Mouse (Mus musculus) retina, adult 2 months (tissue): ENCODE results near the gene Tm4sf20.

Source experiments
- DNase-seq: peaks from one replicate; pipeline ENCODE4 v3.0.0-alpha.2; 2012; ENCODE audit warnings: low read depth, low spot score

The Tm4sf20 gene

DNA sequence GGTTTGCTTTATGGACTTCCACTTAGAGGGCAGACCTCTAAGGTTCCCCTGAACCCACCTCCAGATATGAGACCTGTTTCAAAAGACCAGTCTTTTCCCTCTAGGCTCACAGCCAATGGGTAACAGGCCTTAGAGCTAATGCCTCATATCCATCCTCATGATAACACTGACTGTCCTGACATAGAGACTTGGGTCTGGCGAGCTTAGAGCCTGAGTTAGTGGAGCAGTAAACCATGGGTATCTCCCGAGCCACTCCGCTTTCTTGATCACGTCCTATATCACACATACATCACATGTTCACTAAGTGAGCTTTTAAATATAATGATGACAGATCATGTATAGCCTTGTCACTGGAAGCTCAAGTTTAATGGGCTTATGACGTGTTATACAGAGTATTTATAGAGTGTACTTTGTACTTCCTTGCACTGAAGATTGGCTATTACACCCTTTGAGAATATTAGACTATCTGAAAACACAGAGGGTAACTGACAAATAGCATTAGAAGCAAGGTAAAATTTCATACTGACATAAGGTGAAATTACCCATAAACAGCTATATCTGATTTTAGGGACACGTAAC lies 11.2 kb upstream of the Tm4sf20 start:
- DNase-seq: no peak

DNA sequence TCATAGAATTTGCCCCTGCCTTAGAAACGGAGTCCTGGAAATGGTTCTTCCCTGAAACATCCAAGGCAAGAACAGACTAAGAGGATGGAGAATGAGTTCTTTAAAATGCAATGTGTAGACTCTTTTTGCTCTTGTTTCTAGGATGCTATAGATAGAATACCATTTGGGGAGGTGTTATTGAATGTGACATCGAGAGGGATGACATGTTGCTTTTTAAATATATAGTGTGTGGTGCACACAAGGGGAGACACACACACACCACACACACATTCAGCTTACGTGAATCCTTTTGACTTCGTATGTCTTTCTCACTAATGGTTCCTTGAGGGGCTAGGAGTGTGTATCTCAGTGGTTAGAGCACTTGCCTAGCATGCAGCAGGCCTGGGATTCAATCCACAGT lies 7.0 kb upstream of the Tm4sf20 start:
- no peak for DNase-seq

DNA sequence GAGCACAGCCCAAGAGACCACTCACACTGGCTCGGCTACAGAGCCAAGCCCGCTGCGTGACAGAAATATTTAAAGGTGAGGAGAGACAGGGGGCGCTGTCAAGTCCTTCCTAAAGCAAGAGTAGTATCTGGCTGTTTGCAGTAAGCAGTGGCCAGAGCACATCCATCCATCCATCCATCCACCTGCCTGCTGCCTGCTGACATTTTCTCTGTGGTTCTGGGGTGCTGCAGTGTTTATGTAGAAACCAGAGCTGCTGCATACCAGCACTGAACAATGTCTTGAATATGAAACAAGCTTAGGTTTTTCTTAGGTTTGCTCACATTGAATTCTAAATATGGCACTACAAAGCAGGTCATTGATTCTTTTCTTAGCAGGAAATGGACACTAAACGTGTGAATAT lies 4.9 kb upstream of the Tm4sf20 start:
- DNase-seq: no peak

DNA sequence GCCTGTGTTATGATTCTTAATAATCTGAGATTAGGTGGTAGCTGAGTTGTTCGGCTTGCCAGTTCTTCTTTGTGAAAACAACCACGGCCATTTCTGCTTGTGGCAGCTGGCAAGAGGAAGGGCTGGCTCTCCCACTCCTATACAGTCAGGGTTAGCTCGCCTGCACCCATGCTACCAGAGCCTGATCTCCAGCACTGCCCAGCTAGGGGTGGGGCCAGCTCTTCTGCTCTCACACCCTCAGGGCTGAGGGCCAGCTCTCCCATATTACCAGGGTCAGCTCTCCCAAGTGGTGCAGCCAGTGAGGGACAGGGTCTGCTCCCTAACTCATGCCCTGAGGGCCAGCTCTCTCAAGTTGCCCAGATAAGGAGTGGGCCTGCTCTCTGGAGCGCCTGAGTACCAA lies 4.2 kb upstream of the Tm4sf20 start:
- DNase-seq: no peak

DNA sequence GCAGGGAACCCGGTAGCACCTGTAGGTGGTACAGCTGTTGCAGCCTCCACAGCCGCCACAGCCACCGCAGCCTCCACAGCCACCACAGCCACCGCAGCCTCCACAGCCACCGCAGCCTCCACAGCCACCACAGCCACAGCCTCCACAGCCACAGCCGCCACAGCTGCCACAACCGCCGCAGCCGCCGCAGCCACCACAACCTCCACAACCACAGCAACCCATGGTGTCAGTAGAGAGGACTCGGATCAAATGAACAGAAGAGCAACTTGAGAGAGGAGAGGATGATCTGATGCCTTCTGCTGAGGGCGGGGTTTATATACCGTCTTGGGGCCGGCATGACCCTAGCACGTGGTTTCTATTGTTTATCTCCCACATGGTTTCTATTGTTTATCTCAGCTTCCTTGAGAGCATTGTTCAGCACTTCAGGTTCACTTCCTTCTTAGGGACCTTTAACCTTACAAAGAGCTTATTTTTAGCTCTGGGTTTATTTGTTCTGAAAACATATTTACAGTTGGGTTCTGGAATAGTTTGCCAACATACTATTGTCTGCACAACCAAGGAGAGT lies 2.8 kb upstream of the Tm4sf20 start, which contains the start of gene Gm47791:
TSS of gene Gm47791 (minus strand) at position 222 of the 565 bp plus-strand sequence.
- no peak for DNase-seq

DNA sequence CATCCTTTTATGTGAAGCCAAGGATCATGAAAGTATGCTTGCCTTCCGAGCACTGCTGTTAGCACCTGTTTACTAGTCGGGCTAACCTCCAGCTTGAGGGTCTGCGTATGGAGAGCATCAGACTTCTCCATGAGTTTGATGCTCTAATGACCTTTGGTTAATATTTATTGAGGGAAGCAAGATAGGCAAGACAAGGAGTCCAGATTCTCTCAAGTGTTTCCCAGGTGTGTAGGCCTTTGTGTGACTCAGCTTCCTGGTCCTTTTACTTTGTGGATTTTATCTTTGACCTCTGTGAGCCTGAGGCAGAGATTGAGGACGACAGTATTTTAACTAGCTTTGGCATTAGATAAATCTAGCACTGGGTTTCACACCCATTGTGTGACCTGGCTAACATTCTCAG lies 1.6 kb downstream of the Tm4sf20 start:
- DNase-seq: no peak

DNA sequence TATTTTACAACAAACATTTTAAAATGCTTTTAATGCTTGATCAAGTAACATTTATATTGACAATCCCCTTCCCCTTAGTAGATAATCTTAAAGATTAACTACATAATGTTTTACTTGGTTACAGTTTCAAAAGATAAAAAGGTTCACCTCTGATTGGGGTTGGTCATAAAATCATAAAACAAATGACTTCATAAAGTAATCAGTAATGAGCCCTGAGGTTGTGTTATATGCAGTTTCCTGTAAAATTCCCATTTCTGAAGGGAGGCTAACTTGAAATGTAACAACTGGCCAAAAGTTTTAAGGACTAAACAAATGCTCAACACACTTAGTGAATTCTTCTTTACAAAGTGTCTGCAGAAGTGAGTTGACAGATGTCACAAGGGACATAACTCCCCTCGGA lies 2.0 kb downstream of the Tm4sf20 start:
- DNase-seq: no peak

DNA sequence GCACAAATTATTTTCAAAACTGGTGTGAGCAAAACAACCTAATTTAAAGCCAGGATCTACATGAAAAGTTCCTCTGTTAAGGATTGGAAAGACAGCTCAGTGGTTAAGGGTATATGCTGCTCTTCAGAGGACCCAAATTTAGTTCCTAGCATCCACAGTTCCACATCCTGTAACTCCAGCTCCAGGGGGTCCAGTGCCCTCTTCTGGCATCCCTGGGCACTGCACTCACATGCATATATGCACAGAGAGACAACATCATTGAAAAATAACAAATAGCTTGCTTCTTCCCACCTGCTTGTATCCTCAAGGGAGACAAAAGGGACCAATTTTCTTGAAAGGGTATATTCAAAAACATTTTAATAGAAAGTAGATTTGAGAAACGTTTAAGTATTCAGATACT lies 6.0 kb downstream of the Tm4sf20 start:
- DNase-seq: no peak

DNA sequence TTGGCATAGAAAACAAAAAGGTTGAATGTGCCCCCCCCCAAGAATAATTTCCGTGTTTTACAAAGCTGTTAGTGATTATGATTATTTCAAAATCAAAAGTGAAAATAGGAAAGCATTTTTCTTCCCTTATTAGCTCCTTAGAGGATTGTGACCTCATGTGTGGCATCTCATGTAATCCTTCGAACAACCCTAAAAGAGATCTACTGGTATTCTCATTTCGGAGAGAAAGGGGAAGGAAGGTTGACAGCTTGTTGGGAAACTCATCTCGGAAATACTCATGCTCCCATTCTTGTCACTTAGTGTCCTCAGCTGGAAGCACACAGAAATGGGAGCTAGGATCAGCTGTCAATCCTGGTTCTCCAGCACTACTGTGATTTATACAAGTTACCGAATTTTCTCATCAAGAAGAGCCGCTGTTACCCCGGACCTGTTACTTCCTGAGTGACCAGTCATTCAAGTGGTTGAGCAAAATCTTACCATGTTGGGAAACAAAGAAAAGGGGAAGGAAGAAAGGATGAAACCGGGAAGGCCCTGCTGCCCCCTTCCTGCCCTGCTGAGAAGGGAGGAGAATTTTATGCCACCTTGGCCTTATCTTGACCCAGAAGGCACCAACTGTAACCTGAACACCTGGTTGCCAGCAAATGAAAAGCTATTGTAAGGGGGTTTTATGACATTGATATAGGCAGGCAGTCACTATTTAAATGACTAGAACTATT lies 6.6 kb downstream of the Tm4sf20 start:
- no peak for DNase-seq

DNA sequence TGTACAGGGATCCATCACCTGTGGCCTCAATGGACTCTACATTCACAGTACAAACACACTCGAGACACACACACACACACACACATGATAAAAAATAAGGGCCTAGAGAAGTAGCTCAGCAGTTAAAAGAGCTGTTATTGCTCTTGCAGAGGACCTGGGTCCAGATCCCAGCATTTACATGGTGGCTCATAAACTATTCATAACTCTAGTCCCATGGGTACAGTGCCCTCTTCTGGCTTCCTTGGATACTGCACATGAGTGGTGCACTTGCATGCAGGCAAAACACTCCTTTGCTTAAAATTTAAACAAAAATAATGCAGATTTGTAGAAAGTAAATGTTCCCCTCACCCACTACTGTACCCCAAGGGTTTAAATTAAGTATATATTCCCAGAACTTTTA lies 8.7 kb downstream of the Tm4sf20 start:
- DNase-seq: no peak

DNA sequence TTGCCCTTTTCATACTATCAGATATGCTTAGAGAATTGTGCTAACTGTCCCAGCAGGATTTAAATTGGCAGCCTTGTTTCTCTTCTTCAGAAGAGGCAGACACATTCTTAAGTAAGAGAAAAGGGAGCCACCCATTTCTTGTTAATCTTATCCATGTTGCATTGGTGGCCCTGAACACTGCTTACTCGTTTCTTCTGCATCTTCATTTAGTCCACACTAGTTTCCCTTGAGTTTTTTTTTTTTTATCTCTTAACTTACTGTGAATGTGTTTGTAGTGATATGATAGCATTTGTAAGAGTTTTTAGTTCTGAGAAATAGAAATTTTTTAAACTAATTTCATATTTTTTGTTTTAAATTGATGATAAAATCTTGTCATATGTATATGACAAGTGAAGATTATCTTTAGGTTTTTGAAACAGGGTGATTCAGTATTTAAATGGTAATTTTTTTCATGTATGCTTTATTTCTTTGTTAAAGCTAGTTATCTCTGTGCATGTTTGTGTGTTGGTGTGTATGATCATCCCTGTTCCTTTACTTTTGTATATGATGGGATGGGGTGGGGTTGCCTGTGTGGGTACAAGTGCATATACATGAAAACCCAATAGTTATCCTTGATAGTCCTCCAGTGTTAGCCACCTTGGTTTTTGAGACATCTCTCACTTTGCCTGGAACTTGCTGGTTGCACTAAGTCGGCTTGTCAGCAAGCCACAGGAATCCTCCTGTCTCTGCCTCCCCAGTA lies 20.4 kb downstream of the Tm4sf20 start:
- no peak for DNase-seq

DNA sequence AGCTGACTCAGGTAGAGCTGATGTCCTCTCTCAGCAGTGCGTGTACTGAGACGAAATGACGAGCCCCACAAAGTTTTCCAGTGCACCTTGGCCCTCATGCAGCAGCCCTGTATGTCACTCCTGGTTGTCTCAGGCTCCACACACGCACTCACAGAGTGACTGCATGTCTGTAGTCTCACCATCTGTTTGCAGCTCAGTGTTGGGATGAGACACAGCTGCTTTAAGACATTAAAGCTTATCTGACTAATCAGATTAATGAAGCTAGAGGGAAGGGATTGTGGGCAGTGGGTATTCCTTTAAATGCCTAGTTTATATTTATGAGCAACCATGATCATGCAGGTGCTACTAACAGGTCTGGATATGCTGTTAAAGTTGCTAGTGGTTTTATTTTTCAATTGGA lies 21.9 kb downstream of the Tm4sf20 start:
- DNase-seq: peak; percentile 69

DNA sequence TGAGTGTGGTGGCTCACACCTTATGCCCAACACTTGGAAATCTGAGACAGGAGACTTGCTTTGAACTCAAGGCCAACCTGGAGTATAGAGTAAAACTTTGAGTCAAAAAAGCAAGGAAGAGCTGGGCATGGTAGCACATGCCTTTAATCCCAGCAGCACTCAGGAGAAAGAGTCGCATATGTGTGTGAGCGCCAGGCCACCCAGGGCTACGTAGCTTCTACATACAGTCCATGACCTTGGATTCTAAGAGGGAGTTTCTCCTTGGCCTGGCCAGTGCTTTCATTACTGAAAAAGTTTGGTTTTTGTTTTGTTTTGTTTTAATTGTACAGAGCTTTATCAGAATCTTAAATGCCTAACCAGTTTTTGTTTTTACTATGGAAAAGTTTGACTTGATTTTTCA lies 24.3 kb downstream of the Tm4sf20 start:
- no peak for DNase-seq

DNA sequence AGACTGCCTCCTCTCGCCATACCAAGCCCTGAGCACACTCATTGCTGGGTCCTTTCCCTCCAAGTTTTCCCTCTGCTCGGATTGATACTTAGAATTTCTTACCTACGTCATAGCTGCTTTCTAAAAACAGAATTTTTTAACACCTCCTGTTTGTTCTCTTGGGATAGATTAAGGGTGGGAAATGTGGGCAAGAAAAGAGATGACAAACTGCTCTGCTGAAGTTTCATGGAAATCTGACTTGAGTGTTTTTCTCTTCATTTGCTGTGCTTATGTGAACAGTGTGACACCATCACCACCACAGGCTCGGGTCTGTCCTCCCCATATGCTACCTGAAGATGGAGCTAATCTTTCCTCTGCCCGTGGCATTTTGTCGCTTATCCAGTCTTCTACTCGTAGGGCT lies 26.7 kb downstream of the Tm4sf20 start:
- no peak for DNase-seq

DNA sequence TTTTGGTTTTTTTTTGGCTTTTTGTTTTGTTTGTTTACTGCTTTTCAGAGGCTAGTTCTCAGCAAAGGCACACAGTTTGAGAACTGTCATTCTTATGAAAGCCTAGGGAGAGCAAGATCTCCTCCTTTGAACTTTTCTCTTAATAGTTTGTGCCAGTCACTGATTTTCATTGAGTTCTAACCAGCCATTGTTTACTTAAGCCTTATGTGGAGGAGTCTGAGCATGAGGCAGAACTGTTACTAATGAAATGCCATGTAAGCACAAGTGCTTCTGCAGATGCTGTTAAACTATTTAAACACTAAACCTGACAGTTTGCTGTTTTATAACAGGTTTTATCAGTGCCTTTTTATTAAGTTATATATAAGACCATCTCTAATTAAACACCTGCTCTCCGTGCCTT lies 30.2 kb downstream of the Tm4sf20 start:
- no peak for DNase-seq

DNA sequence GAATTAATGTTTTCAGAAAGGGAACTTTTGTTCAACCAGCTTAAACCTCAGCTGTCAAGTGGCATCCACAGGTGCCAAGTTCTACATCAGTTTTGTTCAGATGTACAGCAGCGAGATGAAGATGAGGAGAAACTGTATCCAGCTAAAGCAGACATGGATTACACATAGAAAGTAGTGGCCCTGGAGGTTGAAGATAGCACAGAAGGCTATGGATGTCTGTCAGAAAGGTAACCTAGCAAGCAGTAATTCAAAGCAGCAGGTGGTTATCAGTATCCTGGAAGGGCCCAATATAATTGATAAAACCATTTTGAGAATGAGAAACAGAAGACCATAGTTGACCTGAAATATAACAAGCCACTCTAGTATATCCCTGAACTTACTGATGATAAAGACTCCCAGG lies 34.9 kb downstream of the Tm4sf20 start:
- DNase-seq: no peak

DNA sequence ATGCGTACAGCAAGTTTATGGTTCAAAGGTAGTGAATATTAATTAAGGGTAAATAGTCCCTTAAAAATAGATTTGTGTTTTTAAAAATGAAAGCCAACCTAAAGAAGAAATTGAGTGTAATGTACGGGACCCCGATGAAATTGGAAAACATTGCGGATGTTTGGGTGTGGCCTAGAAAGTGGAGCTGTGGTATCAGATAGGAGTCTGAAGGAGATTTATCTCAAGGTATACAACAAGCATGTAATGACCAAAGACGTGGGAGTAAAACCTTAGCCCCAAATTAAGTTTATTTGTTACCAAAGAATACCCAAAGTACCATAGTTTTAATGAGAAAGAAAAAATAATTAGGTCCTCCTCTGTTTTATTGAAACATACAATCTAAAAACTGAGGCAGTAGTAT lies 41.8 kb downstream of the Tm4sf20 start:
- DNase-seq: no peak

DNA sequence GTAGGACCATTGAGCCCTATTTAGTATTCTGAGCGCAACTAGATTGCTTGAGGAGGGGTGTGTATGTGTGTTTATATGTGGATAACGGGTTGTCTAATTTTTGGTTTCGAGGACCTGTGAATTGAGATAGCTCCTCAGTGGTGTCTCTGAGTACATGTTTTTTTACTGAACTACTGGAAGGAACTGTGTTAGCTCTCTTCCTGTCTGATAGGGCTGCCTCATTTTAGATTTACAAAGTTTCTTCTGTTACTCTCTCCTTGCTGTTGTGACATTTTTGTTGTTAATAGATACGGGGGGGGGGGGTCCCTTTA lies 42.4 kb downstream of the Tm4sf20 start:
- DNase-seq: no peak

DNA sequence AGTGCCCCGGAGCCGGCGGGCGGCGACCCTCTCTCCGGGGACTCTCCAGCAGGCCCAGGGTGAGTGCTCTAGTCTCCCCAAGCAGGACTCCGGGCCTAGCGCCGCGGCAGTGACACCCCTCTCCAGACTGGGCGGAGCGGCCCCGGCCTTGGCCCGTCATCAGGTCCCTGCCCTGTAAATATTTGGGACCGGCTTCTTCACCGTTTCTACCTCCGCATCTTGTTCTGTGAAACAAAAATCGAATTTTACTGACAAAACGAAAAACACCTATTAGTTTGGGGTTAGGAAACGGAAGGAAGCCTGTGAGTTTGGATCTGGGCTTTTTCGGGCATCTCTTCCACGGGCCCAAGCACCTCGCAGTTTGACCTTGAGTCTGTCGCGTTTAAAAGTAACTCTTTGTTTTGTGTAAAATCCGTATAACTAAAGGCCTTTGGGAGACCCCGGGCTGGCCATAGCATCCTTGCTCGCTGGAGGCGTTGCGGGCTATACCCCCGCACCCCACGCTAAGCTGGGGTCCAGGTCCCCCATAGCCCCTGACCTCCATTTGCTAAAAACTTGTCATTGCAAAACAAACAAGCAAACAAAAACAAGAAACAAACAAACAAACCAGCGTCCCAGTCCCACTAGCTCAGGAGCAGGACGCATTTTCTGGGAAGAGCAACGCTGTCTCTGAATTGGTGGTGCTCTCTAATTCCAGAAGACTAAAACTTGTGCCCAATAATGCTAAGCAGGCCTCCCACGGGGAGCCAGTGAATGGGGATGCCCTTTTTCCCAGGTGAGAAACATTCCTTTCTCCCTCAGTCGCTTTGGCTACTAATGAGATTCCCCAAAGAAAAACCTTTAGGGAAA lies 43.0 kb downstream of the Tm4sf20 start:
- no peak for DNase-seq

DNA sequence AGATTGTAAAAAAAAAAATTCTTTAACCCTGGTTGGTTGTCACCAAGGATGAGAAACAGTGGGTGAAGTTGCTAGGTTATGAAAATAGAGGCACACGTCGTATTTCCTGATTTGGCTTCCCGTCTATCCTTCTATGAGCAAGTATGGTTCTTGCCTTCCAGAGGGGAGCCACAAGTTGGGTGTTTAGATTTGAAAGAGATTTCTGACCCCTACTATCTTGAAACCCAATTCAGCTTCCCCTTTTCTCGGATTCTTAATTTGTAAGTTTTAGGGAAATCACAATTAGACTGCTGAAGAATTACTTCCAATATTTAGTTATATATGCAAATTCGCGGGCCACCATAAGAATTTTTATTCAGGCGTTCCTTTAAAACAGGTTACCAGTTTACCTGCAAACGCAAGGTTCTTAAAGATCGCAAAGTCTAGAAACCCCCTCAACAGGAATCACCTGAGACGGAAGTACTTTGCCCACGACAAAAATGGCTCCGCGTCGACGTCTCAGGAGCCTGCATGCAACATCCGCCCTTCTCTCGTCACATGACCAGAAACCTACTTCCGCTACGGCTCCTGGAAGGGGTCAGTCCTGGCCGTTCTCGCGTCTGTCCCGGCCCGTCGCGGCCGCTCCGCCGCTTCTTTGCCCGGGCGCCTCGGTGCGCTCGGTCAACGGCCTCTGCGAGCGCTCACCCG lies 43.8 kb downstream of the Tm4sf20 start, which contains the start of gene Mff:
TSS of gene Mff (plus strand) at position 552 of the 687 bp plus-strand sequence.
- DNase-seq: peak; percentile 92

DNA sequence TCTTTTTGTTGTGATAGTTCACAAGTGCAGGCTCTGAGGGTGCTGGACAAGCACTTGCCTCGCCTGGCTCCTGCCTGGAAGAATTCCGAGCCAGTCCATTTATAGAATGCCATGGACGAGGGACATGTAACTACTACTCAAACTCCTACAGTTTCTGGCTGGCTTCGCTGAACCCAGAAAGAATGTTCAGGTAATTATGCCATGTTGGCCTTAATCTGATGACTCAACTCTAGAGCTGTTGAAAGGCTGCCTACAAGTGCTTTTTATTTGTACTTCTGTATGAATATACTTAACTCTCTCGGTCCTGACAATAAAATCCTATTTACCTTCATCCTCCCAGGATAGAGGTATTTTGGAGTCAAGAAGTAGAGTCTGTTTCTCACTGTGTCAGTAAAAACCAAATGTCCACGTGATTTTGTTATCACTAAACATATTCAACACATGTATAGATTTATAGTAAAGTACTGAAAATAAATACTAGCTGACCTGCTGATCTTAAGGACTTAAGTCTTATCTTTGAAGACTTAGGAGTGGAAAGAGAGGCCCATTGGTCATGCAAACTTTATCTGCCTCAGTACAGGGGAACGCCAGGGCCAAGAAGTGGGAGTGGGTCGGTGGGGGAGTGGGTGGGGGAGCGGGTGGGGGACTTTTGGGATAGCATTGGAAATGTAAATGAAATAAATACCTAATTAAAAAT lies 50.3 kb downstream of the Tm4sf20 start:
- no peak for DNase-seq
